Mouse (Mus musculus): ENCODE results near the gene Rpusd1. TPM values are rescaled to one million over a fixed set of nuclear protein-coding genes. Genes with fewer than 3 reads are reported as not detected.

The Rpusd1 gene
- total and polyA plus RNA-seq, 3 experiments: 8.2 to 23.9 TPM; not detected in 1

DNA sequence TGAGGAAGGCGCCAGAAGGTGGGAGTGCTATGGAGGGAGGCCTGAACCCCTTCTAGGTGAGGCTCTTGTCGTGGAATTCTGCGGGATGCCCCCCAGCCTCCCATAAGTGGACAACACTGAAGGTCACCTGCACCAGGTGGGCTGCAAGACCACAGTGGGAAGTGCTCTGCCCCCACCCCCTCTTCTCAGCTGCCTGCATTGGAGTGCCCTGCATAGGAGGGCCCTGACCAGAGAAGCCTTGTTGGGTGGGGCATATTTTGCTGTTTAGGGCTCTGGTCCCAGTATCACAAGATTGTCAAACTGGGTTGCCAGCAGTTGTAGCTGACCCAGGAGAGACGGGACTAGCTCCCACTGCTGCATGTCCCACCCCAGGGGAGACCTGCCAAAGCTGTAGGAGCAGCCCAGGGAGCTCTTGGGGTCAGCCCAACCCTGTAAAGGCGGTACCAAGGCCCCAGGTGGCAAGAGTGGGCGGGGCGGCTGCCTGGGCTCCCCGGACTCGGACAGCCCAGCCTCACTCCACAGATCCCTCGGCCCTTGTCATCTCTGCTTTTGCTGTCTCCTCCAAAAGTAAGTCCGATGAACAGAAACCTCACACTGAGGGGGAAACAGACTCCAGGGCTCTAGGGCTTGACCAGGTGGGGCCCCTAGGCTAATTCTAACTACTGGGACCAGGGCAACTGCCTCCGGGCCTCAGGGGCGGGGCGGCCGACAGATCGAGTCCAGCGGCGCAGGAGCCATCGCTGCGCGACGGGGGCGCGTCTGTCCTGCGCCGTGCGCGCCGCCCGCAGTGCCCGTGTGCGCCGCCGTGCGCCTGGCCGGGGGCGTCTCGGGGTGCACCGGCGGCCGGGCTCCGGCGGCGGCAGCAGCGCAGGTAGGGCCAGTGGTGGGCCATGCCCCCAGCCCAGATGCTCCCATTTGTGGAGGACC is 10.5 kb upstream of the Rpusd1 start, which contains the start of gene Gng13:
Gene Gng13 (plus strand): TSS at position 461 of the 927 bp plus-strand sequence.
- Histone ChIP-seq H3K9me3 (replicated peaks; ENCODE audit: insufficient read depth, low read length) (no peaks in the 10 kb centered on the region), H3K4me1 (ENCODE audit: control insufficient read depth in 1 of 2, insufficient read depth in 2 of 2, low read length in 2 of 2) (peaks cover 0 to 10% of the 10 kb centered on the region in 2 experiments; a peak in 2 of 4 replicates), H3K79me2 (ENCODE audit: control insufficient read depth, insufficient read depth, low read length, poor library complexity) (no peaks in the 10 kb centered on the region), H3K27me3 (ENCODE audit: control insufficient read depth in 1 of 2, insufficient read depth in 2 of 2, low read length in 2 of 2) (0 out of 4 replicates have a peak, but pooled peaks cover 0 to 1% of the 10 kb centered on the region in 2 experiments), H3K36me3 (ENCODE audit: control insufficient read depth in 1 of 2, insufficient read depth in 2 of 2, low read length in 2 of 2) (no peaks in the 10 kb centered on the region), H3K9ac (ENCODE audit: control insufficient read depth, low read depth, low read length, poor library complexity, severe bottlenecking) (no peak within 1 kb of the TSS), H3K4me3 (ENCODE audit: control insufficient read depth in 1 of 2, insufficient read depth in 1 of 2, low read depth in 2 of 2, low read length in 2 of 2) (no peak within 1 kb of the TSS), H3K27ac (ENCODE audit: control insufficient read depth, low read depth, low read length) (no peak within 1 kb of the TSS)
- TF ChIP-seq POLR2A (IDR thresholded peaks at IDR 0.05; ENCODE audit: control insufficient read depth in 1 of 2, insufficient read depth in 1 of 2, low read depth in 1 of 2, low read length in 2 of 2, poor library complexity in 1 of 2): no peak
- no peak for TF ChIP-seq NRF1 (IDR thresholded peaks at IDR 0.05; ENCODE audit: insufficient read depth, low read depth, low read length, poor library complexity, severe bottlenecking)
- no peak for DNase-seq (ENCODE audit: low read depth, low spot score)

DNA sequence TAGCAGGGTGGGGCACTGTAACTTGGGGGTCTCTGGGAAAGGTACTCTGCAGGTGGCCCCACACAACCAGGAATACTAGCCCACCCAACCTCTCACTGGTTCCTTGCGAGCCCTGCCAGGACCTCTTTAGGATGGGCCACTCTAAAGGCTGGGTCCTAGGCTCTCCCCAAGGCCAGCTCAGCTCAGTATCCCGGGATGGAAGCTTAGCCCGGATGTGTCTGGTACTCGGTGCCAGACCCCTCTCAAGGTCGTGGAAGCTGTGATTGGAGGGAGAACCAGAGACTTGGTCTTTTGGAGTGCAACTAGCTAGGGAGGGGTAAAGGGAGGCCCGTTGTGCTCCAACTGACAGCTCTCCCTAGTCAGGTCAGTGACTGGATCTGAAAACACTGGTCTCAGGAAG is 9.8 kb upstream of the Rpusd1 start:
- Histone ChIP-seq H3K79me2 (ENCODE audit: control insufficient read depth, insufficient read depth, low read length, poor library complexity) (no peaks in the 10 kb centered on the region), H3K4me3 (ENCODE audit: control insufficient read depth in 1 of 2, insufficient read depth in 1 of 2, low read depth in 2 of 2, low read length in 2 of 2) (no peak overlapping the region), H3K9me3 (replicated peaks; ENCODE audit: insufficient read depth, low read length) (no peaks in the 10 kb centered on the region), H3K9ac (ENCODE audit: control insufficient read depth, low read depth, low read length, poor library complexity, severe bottlenecking) (no peak overlapping the region), H3K36me3 (ENCODE audit: control insufficient read depth in 1 of 2, insufficient read depth in 2 of 2, low read length in 2 of 2) (no peaks in the 10 kb centered on the region), H3K4me1 (ENCODE audit: control insufficient read depth in 1 of 2, insufficient read depth in 2 of 2, low read length in 2 of 2) (peaks cover 0 to 10% of the 10 kb centered on the region in 2 experiments; a peak in 2 of 4 replicates), H3K27me3 (ENCODE audit: control insufficient read depth in 1 of 2, insufficient read depth in 2 of 2, low read length in 2 of 2) (no peaks in the 10 kb centered on the region), H3K27ac (ENCODE audit: control insufficient read depth, low read depth, low read length) (no peak overlapping the region)
- DNase-seq (ENCODE audit: low read depth, low spot score): no peak
- TF ChIP-seq MXI1 (IDR thresholded peaks at IDR 0.05; ENCODE audit: low read depth, low read length) (no peak), TAL1 (IDR thresholded peaks at IDR 0.05; ENCODE audit: low read length) (no peak), MEF2A (IDR thresholded peaks at IDR 0.05; ENCODE audit: extremely low read depth, insufficient replicate concordance, low read depth, low read length, poor library complexity, severe bottlenecking) (no peak), KAT2A (conservative IDR thresholded peaks at IDR 0.05; ENCODE audit: low read depth, low read length) (no peak), POLR2AphosphoS2 (IDR thresholded peaks at IDR 0.05; ENCODE audit: low read length) (no peak), CHD1 (IDR thresholded peaks at IDR 0.05; ENCODE audit: low read depth, low read length) (no peak), ZC3H11A (IDR thresholded peaks at IDR 0.05; ENCODE audit: low read depth, low read length) (no peak), POLR2AphosphoS5 (IDR thresholded peaks at IDR 0.05; ENCODE audit: borderline replicate concordance, low read depth, low read length) (no peak), GATA1 (IDR thresholded peaks at IDR 0.05; ENCODE audit: low read depth, low read length) (no peak), ZKSCAN1 (IDR thresholded peaks at IDR 0.05; ENCODE audit: low read depth, low read length) (no peak), E2F4 (IDR thresholded peaks at IDR 0.05; ENCODE audit: borderline replicate concordance, low read depth, low read length) (no peak), HCFC1 (IDR thresholded peaks at IDR 0.05; ENCODE audit: low read depth, low read length) (no peak), SMC3 (IDR thresholded peaks at IDR 0.05; ENCODE audit: low read depth, low read length) (no peak), RCOR1 (IDR thresholded peaks at IDR 0.05; ENCODE audit: low read depth, low read length) (no peak), NRF1 (IDR thresholded peaks at IDR 0.05; ENCODE audit: insufficient read depth, low read depth, low read length, poor library complexity, severe bottlenecking) (no peak), MAZ (IDR thresholded peaks at IDR 0.05; ENCODE audit: low read depth, low read length) (no peak), ELF1 (IDR thresholded peaks at IDR 0.05; ENCODE audit: low read depth, low read length) (no peak), BHLHE40 (IDR thresholded peaks at IDR 0.05; ENCODE audit: borderline replicate concordance, low read depth, low read length) (no peak), JUND (IDR thresholded peaks at IDR 0.05; ENCODE audit: low read depth, low read length) (no peak), POLR2A (IDR thresholded peaks at IDR 0.05; ENCODE audit: control insufficient read depth in 1 of 2, insufficient read depth in 1 of 2, low read depth in 1 of 2, low read length in 2 of 2, poor library complexity in 1 of 2) (no peak)

All from MEL (cell line).